Mouse (Mus musculus): ENCODE results near the gene Nup155. TPM values are rescaled to one million over a fixed set of nuclear protein-coding genes. Genes with fewer than 3 reads are reported as not detected.
A peak's percentile ranks its signal among the peaks of the same experiment; 100 is the strongest.

Nup155 gene
- total RNA-seq, 1 experiment from 2014 or later = 53.2 TPM

- ATAC-seq (replicated peaks in 1 of 2; ENCODE audit: insufficient read depth in 1 of 2, low FRiP score in 2 of 2, low TSS enrichment in 1 of 2, low read depth in 1 of 2, poor library complexity in 2 of 2, severe bottlenecking in 2 of 2) = no peak
Measured at GRCm38 (mm10) chr15:8161841-8162240, 52.8 kb downstream of the Nup155 start.

DNA sequence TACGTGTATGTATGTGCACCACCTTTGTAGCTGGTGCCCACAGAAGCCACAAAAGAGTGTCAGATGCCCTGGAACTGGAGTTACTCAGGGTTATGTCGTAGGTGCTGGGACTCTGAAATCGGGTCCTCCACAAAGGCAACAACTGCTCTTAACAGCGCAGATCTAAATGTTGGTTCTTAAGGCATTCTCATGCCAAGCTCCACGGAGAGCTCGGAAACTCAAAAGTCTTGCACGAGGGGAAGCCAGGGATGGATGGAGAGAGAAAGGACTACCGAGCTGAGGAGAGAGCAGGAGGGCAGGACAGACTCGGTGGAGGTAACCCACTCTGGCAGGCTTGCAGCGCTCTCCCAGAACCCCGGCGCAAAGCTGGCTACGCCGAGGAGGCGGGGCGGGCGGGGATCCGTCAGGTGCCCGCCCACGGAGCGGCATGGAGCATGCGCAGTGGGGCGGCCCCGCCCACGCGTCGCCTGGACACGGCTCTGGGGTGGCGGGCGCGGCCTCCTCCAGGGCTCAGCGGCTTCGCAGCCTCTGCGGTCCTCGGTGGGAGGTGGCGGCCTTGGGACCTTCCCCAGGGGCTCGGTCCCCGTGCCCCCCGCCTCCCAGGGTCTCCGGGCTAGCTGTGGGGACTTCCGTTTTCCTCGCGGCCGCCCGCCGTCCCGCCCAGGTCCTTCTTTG is 59.7 kb downstream of the Nup155 start, which contains the start of gene Cplane1:
TSS of gene Cplane1 (plus strand) at position 516 of the 675 bp plus-strand sequence.
- peak; percentile 91 to 95 for ATAC-seq (replicated peaks in 1 of 2; ENCODE audit: insufficient read depth in 1 of 2, low FRiP score in 2 of 2, low TSS enrichment in 1 of 2, low read depth in 1 of 2, poor library complexity in 2 of 2, severe bottlenecking in 2 of 2)

DNA sequence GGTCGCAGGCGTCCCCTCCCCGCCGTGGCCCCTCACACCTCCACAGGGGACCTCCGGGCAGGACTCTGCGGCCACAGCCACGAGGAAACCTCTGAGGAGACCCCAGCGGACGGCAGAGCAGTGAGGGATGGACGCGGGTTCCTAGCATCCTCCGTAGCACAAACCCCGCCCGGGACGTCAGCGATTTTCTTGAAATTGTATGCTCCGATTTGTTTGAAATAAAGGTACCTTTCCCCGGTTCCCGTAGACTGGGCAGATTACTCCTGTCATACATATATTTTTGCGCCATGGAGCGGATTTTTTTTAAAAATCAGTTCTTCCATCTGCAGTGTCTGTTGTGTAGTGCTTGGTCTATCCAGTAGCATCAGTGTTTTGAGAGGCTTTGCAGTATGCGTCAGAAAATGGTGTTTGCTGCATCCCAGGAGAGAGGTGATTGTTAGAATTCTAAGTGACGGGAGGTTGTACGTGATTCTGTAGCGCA is 60.2 kb downstream of the Nup155 start:
- ATAC-seq (replicated peaks in 1 of 2; ENCODE audit: insufficient read depth in 1 of 2, low FRiP score in 2 of 2, low TSS enrichment in 1 of 2, low read depth in 1 of 2, poor library complexity in 2 of 2, severe bottlenecking in 2 of 2) = peak in 1 of 2 experiments; percentile 8; a peak in 1 of 4 replicates

- no peak for ATAC-seq (replicated peaks in 1 of 2; ENCODE audit: insufficient read depth in 1 of 2, low FRiP score in 2 of 2, low TSS enrichment in 1 of 2, low read depth in 1 of 2, poor library complexity in 2 of 2, severe bottlenecking in 2 of 2)
Measured at GRCm38 (mm10) chr15:8189563-8189962, 80.5 kb downstream of the Nup155 start.

DNA sequence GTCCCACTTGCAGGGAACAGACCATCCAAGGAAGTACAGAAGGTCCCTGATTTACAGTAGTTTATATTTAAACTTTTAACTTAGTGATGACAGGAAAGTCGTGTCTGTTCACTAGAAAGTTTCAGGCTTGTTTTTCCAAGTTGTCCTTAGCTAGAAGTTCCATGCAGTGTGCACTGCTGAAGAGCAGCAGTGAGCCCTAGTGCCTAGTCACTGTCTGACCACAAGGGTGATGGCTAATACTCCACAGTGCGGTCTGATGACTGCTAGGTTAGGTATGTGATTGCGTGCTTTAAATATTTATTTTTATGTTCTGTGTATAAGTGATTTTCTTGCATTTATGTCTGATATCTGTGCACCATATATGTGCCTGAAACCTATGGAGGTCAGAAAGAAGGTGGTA is 81.4 kb downstream of the Nup155 start:
- no peak for ATAC-seq (replicated peaks in 1 of 2; ENCODE audit: insufficient read depth in 1 of 2, low FRiP score in 2 of 2, low TSS enrichment in 1 of 2, low read depth in 1 of 2, poor library complexity in 2 of 2, severe bottlenecking in 2 of 2)

GRCm38 (mm10) chr15:8200317-8200716 is 91.2 kb downstream of the Nup155 start:
- ATAC-seq (replicated peaks in 1 of 2; ENCODE audit: insufficient read depth in 1 of 2, low FRiP score in 2 of 2, low TSS enrichment in 1 of 2, low read depth in 1 of 2, poor library complexity in 2 of 2, severe bottlenecking in 2 of 2) = no peak

DNA sequence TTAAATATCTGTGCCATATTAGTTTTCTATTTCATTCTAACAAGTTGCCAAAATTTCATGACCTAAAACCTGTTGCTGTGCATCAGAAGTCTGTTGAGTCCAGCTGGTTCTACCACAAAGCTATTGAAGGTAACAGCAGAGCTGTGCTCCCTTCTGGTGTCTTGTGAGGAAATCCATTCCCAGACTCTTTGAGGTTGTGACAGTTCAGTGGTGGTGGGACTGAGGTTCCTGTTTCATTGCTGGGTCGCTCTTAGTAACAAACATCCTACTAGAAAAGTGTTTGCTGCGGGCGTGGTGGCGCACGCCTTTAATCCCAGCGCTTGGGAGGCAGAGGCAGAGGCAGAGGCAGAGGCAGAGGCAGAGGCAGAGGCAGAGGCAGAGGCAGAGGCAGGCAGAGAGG is 99.3 kb downstream of the Nup155 start:
- no peak for ATAC-seq (replicated peaks in 1 of 2; ENCODE audit: insufficient read depth in 1 of 2, low FRiP score in 2 of 2, low TSS enrichment in 1 of 2, low read depth in 1 of 2, poor library complexity in 2 of 2, severe bottlenecking in 2 of 2)

Other genes starting within 250 kb of the Nup155 start
- 42.9 and 66.3 TPM in 2 replicates for gene Wdr70, start 10.1 kb upstream of the Nup155 start, total RNA-seq (2017)
- 11.1 and 13.4 TPM in 2 replicates for gene Cplane1, start 59.8 kb downstream of the Nup155 start, total RNA-seq (2017)